Mouse (Mus musculus) cerebellum, adult 9-11 months (tissue): ENCODE measurements around the gene Abcb1a.
"Not testable (repeated sequence)": the region's sequence is repeated elsewhere in the genome, so short reads cannot be mapped to it uniquely, and the experiment has no call there.

Source experiments
- DNase-seq: peaks from one replicate; pipeline ENCODE4 v3.0.0; 2022

Gene Abcb1a

GRCm38 (mm10) chr5:8732639-8733038, 72.8 kb downstream of the Abcb1a start:
- no peak for DNase-seq

GRCm38 (mm10) chr5:8733307-8733706, 73.4 kb downstream of the Abcb1a start:
- DNase-seq, result not testable (repeated sequence)

GRCm38 (mm10) chr5:8736389-8736788, 76.5 kb downstream of the Abcb1a start:
- DNase-seq, result no peak

DNA sequence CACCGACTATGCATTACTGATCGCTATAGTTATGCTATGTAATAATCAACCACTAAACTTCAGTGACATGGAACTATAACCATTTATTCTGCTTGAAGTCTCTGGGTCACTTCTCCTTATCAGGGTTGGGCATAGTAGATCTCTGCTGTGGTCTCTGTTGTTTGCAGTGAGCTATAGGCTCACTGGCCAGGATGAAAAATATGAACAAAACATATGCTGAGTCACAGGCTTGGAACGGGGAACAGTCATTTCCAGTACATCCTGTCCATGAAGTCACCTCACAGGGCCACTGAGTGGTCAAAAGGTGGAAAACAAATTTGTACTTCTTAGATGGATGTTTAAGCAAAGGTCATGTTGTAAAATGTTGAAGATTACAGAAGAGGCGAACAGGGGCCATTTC, 77.2 kb downstream of the Abcb1a start:
- DNase-seq, result no peak

DNA sequence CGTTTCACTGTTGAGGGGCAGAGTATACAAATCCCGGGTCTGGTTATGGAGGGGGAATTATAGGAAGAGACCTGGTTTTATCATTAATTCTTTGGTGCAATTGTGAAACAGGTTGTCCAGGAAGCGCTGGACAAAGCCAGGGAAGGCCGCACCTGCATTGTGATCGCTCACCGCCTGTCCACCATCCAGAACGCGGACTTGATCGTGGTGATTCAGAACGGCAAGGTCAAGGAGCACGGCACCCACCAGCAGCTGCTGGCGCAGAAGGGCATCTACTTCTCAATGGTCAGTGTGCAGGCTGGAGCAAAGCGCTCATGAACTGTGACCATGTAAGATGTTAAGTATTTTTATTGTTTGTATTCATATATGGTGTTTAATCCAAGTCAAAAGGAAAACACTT, 87.4 kb downstream of the Abcb1a start:
- not testable (repeated sequence) for DNase-seq

DNA sequence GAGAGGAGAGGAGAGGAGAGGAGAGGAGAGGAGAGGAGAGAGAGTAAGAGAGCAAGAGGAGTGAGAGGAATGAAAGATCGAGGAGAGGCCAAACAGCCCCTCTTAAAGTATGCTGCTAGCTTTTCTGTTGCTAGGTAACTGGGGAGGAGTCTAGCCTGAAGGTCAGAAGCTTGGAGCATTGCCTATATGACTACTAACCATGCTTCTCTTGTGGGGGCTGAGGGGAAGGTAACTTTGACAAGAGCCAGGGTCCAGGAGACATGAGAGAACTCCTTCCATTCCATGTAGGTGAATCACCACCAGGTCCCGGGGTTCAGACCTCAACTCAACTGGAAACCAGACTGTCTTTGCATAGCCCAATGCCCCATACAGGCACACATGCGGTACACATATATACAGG, 113.0 kb downstream of the Abcb1a start:
- DNase-seq, result no peak

DNA sequence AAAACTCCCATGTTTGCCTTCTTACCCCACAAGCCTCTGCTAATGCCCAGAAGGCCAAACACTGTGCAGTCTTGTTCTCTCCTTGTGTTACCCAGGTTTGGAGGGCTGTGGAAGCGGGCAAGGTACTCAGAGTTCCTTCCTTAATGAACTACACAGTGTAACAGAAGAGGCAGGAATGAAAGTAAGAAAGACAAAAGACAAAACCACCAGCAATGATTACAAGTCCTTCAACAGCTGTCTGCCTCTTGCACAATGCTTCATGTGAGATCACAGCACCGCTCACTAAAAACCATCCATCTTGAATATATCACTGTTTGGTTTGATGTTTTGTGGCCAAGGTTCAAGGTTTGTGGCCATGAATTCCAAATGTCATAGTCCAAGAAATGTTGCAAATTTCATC, 118.4 kb downstream of the Abcb1a start:
- DNase-seq, result no peak

GRCm38 (mm10) chr5:8778751-8779150, 118.9 kb downstream of the Abcb1a start:
- DNase-seq, result no peak

DNA sequence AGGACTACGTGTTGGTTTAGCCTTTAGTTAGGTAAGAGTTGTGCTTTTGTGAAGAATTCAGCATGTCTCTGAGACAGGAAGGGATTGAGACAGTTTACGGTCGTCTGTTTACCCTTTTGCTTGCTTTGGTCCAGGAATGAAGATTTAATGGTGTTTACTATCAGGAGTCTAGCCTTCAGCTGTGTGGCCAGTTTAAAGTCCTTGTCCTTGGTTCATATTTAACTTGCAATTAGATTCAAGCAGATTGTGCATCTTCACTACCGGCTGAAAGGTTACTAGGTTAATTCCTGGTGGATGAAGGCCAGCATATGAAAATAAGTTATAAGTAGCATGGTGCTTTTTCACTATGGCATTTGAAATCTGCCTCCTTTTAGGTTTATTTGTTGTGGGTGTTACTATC, 132.4 kb downstream of the Abcb1a start:
- DNase-seq, result no peak
